Mouse (Mus musculus) cortical plate, adult 2 months (tissue): ENCODE measurements around the gene Nme3.

Experiments used
- CTCF ChIP-seq: fragments of 200-500 bp; IDR thresholded peaks from 2 replicates; pipeline ENCODE4 v1.5.1; 2011; ENCODE audit warnings: mild to moderate bottlenecking, control low read depth, low read length; ENCODE audit not compliant: insufficient read depth; ENCODE audit errors: extremely low read depth
- POLR2A ChIP-seq: fragments of 200-500 bp; IDR thresholded peaks from 2 replicates; pipeline ENCODE4 v1.6.1; 2011; ENCODE audit warnings: mild to moderate bottlenecking, low read length, control low read depth; ENCODE audit not compliant: insufficient read depth; ENCODE audit errors: extremely low read depth

GRCm38 (mm10) chr17:24856589-24856988 lies 39.7 kb upstream of the Nme3 start:
- TF ChIP-seq CTCF (no peak), POLR2A (no peak)
